Mouse (Mus musculus) cerebellum, postnatal 4 days (tissue): ENCODE measurements around the gene Pcdh9.

Source experiments
- DNase-seq, 2 experiments: peaks; one replicate each; pipeline ENCODE4 v3.0.0; 2022; ENCODE audit warnings: low spot score in 2 of 2, mixed read lengths in 1 of 2

Pcdh9 gene

DNA sequence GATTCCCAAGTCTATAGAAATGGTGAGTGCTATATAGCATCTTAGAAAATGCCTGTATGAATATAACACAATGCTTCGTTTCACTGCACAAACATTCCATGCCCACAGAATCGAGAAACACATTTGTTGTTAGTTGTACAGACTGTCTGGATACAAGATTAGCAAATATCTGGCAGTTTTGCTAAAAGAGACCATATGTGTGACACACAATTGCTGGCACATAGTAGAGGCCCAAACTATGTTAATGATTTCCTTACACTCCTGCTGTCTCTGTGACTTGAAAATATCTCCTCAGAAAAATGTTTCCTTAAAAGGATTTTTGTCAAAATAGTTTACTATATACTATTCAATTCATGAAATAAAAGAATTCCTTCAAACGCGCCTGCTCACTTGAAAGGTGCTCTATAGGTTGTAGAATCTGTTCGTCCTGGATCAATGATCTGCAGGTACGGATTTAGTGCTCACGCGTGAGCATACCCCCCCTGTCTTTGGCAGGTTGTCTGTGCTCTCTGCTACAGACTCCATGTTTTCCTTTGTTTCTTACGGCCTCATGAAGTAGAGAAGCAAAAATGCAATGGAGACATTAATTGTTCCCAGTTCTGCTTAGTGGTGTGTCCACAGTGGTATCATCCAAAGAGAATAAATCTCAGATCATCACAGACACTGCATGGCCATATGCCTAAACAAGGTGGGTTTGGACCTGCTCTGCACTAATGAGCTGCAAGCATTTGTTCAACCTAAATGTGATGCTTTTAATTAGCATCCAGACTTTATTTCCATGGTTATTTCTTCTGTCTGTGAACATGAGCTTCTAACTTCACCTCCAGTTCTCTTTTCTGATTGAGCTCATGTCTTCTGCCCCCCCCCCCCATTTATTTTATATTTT, 707.6 kb downstream of the Pcdh9 start:
- no peak for DNase-seq

DNA sequence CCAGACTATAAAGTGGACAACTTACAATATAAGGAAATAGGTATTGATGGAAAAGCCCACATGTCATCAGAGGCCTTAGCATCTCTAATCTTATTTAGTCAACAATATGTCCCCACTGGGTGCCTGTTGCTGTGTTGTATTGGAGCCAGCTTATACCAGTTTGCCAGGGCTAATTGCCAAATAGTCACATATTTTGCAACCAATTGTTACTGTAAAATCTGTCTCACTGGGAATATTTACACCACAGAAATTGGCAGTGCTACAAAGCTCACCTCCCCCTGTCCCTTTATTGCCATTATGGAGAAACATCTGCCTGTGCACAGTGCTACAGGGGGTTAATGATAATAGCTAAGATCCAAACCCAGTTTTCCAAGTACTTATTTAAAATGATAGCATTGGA, 721.3 kb downstream of the Pcdh9 start:
- no peak for DNase-seq

DNA sequence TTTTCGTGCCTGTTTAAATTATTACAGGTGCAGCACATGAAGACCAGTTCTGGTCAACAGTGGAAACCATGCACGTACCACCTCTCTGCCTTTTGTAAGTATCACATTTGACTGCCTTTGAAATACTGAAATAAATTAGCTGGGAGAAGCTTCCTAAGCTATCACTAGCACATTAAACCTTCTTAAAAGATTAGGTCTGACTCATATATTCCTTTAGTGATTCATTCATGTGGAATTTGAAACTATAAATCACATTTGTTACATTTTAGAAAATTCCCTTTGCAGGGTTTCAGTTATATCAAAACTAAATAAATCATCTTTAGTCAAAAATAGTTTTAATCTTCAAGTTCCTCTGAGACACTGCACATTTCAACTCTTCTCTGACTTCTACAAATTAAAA, 722.1 kb downstream of the Pcdh9 start:
- DNase-seq: no peak

DNA sequence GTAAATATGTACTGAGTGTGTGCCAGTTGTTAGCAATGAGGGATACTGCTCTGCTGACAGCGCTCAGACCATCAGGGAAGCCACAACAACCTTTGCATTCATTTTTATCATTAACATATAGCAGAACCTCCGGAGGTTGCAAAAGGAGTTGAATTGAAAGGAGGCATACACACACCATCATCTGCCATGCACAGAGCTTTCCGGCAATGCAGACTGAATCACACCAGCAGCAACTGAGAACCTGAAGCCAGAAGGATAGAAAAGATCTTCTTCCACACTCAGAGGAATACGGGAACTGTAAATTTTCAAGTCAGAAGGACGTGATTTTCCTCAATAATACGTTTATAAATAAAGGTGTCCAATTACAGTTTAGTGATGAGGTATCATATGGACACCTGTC, 747.1 kb downstream of the Pcdh9 start:
- no peak for DNase-seq

- no peak for DNase-seq
Measured at GRCm38 (mm10) chr14:93142076-93142475, 748.4 kb downstream of the Pcdh9 start.

DNA sequence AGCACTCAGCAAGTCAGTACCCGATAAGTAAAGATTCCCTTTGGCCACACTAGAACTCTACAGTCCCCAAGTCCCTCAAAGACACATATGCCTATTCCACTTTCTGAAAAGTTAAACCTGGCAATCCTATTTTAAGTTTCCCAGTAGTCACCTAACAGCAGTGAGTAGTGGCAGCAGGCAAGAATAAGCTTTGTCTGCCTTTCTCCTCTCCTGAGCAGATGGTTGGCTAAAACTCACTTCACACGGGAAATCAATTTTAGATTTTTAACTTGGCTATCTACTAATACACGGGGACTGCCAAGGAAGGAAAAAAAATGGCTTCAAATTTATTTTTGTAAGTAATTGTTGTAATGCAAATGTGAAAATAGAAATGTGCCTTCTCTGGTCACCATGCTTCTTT, 763.5 kb downstream of the Pcdh9 start:
- no peak for DNase-seq

DNA sequence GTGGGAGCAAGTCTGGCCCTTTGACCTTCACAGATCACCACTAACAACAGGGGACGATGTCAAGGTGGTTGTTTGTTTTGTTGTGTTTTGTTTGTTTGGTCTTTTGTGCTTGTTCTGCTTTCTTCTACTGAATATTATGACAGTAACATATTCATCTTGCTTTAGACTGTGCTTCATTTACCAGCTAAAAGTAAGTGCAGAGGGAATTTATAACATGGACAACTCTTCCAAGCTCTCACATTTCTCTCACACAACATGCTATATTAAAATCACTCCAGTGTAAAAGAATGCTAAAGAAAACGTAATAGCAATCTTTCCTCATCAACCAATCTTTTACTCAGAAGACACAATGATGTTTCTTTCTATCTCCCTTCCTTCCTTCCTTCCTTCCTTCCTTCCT, 787.7 kb downstream of the Pcdh9 start:
- DNase-seq: no peak

DNA sequence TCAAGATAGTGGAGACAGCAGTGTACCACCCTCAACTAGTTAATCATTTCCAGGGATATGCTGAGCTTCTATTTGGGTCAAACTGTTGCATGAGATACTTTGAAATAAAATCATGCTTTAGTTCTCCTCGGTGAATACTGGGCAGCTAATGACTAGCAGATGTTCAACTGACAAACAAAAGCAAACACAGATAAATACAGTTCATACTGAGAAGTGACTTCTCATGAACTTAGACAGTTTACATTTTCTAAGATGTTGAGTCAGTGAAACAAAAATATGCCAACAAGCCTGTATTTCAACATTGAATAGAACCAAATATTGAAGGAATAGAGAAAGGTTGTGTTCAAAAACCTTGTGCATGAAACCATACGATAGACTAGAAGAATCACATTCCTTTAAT, 795.4 kb downstream of the Pcdh9 start:
- DNase-seq: no peak

DNA sequence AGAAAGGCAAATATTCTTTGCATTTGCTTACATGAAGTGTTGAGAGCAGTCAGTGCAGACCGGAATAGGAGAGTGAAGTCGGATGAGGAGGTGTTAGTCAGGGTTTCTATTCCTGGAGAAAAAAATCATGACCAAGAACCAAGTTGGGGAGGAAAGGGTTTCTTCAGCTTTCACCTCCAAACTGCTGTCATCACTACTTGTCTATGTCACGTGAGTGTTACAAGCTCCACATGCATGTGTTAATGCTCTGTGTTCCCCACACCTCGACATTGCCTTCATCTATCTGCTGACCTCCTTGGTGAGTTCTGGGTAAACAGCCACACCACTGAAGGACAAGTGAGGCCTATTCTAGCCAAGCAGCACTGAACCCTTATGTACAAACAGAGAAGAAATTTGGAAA, 797.7 kb downstream of the Pcdh9 start:
- no peak for DNase-seq

DNA sequence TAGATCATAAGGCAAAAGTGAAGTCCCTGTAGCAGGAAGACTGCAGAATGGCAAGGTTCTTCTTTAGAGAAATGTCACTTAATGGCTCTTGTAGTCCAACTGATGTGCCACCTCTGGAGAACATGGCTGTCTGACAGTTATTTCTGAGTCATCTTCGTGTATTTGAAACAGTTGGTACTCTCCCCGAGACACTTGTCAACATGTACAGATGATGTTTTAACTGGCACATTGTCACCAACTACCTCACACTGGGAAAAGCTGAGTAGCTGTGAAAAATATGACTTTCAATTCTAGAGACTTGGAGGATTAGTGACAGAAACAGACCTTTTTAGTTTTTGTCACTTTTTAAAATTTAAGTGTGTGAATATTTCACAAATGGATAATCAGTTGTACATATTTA, 804.8 kb downstream of the Pcdh9 start:
- no peak for DNase-seq

DNA sequence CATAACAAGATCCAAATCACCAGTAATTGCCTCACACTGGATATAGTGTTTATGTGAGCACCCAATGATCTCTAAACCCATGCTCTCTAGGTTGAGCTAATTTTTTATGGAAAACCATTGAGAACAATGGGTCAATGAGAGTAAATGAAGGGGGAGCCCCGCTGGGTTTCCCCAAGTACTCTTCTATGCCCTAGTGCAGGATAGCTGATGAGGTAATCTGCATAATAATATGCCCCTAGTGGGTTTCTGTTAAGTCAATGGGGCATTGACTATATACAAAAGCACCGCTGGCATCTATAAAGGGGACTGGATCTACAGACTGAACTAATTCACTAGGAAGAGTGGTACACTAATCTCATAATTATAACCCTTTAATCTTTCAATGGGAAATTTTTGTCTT, 807.3 kb downstream of the Pcdh9 start:
- no peak for DNase-seq

GRCm38 (mm10) chr14:93080910-93081309, 809.6 kb downstream of the Pcdh9 start:
- no peak for DNase-seq

DNA sequence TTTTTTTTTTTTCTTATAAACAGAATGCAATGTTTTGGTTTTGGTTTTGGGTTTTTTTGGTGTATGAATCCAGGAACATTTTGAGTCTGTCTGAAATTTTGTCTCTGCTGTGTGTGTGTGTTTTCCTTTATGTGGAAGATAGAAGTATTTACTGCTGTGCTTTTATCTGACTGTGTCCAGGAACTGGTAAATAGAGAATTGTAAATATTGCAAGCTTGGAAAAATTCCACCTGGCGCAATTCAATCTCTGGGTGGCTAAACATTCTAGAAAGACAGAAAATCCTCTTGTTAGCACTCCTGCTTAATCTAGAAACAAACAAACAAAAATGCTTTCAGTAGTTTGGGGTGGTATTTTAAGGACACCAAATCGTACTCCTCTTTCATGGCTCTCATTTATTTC, 814.7 kb downstream of the Pcdh9 start:
- DNase-seq: no peak

GRCm38 (mm10) chr14:93072346-93072745, 818.1 kb downstream of the Pcdh9 start:
- DNase-seq: no peak

DNA sequence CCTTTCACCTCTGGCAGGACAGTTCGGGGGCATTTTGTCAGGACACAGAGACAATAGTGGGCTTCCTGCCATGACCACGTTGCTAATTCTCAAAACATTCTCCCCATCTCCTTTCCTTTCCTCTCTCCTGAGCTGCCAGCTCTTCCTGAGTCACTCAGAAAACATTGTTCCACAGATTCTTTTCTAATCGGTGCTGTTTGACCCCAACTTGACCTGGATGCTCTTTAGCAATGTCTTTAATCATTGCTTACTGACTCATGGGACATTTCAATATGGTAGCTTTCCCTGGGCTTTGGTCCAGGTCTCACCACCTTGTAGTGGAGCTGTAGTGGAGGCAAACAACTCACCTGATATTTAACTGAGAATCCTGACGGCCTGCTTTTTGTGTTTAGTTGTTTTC, 820.3 kb downstream of the Pcdh9 start:
- no peak for DNase-seq

DNA sequence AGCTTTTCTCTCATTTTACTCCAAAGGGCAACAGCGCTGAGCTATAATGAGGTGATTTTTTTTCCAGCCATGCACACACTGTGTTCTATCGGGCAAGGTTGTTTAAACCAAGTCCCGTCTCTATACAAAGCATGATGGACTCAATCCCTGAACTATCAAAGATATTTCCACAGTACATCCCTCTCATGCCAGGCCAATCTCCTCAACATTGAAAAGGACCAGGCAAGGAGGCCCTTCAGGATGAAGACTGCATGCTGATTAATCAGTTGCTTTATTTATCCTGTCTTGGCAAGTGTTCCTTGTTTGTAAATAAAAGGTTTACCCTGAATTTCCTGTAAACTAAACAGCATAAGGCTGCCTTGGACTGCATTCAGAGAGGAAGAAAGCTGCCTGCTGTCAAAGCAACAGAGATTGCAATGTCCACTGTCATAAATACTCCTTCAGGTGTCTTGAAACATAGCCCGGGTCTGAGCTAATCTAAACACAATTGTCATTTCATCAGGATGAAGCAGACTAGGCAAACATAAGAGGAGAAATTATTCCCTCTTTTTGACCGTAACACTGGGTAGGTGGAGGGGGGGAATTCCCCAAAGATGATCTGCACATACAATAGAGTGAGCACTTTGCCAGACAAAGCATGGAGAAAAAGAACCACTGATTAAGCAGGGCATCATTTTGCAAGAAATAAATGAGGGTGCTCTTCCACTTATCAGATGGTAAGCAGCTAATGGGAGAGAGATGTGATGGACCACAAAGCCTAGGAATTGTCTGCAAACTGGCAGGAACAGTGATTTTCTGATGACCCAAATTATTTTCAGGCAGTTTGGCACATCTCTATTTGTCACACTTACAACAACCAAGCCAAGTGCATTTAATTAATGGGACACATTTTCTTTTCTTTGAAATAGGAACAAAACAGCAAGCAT, 822.8 kb downstream of the Pcdh9 start:
- no peak for DNase-seq

GRCm38 (mm10) chr14:93066732-93067410, 823.6 kb downstream of the Pcdh9 start:
- DNase-seq: no peak

GRCm38 (mm10) chr14:93061824-93062620, 828.5 kb downstream of the Pcdh9 start:
- DNase-seq: no peak

GRCm38 (mm10) chr14:93058799-93059198, 831.7 kb downstream of the Pcdh9 start:
- DNase-seq: no peak

GRCm38 (mm10) chr14:93055997-93056396, 834.5 kb downstream of the Pcdh9 start:
- DNase-seq: no peak

GRCm38 (mm10) chr14:93040591-93040990, 849.9 kb downstream of the Pcdh9 start:
- DNase-seq: no peak
